Mouse (Mus musculus): ENCODE measurements around the gene Zfp362. TPM values are rescaled to one million over a fixed set of nuclear protein-coding genes. Genes with fewer than 3 reads are reported as not detected.

Gene Zfp362
- polyA plus RNA-seq, 1 experiment from 2014 or later = 23.6 TPM

DNA sequence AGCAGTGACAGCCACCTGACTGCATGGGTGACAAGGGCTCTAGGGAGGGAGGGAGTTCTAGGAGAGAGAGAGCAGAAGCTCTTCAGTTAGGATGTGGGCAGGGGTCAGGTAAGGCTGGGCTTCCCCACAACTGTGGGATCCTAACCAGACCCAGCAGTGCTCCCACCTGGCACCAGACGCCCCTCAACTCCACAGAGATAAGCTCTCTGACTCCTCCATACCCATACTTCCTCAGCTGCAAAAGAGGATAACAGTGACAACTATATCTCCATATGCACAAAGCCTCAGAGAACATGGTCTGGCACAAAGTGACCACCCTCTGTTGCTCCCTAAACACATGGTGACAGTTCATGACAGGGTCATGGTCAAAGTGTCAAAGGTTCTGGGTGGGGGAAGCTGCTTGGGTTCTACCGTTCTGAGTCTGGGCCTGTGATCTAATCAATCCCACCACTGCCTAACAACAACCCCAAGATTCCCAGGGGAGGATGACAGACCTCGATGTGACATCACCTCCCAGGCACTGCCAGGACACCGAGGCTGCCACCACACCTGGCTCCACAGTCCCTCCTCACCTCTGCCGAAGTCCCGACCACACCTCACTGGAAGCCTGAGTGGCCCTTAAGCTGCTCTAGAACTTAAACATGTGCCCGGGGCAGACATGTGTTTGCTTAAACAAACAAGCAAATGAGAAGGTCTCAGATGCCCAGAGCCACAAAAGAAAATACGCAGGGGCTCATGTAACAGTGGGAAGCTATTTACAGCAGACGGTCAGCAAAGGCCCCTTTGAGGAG lies 4.0 kb downstream of the Zfp362 start:
- DNase-seq (ENCODE audit: low spot score) = peak; percentile 12

DNA sequence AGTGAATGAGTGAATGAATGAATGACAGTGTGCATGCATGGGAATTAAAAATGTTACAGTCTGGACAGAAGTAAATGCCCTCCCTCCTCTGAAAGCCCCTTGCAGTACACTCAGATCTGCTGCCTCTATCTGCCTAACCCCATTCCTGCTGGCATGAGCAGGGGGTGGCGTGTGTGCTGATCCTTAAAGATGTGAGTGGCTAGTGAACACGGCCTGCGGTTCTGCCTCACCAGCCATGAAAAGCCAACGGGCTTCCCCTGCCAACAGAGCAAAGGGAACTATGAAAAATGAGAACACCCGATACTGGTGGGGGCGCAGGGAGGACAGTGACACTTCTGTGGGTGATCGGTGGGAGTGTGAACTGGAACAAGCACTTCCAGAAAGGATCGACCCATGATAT lies 9.1 kb downstream of the Zfp362 start:
- no peak for DNase-seq (ENCODE audit: low spot score)

DNA sequence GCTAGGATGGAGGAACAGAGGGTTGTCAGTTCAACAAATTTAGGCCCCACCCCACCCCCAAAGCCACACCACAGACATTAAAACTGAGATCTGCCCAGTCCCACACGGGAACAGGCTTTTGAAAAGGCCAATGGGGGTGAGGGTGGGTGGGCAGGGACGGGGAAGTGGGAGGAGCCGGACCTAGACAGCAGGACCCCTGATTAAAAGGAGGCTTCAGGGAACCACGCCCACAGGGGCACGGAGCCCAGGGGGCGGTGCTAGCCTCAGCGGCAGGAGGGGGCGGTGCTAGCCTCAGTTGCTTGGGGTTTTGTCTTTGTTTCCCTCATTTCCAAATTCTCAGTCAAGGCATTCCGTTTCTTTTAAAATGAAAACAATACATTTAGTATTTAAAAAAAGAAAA lies 10.2 kb downstream of the Zfp362 start:
- peak; percentile 34 for DNase-seq (ENCODE audit: low spot score)

DNA sequence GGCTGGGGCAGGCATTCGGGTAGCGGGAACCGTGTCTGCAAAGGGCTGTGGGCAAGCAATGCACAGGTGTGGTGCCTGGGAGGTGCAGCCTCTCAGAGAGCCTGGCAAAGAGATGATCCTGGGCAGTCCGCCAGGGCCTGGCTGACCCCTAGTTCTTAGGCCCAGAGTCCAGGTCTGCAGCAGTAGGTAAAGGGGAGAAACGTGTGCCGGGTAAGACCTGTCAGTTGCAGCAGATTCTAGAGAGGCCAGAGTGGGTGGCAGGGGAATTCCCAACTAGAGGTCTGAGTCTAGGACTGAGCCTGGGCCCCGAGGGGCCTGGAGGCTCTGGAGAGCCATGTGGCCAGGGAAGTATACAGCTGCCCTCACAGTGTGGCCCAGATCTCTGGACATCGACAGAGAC lies 11.6 kb downstream of the Zfp362 start:
- DNase-seq (ENCODE audit: low spot score) = no peak

DNA sequence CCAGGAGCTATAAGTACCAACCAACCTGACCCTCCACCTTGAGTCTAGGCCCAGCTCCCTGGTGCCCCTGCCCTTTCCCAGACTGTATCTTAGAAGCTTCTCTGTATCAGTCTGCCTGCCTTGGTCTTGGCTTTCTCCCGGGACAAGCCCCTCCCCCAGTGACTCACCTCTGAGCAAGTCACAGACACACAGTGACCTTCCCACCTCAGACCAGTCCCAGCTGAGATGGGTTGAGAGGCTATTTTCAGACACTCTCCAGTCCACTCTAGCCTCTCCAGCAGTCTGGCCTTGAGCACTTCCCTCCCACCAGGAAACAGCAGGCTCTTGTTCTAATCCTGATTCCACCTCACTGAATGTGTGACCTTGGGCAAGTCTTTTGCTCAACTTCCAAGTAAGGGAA lies 12.1 kb downstream of the Zfp362 start:
- no peak for DNase-seq (ENCODE audit: low spot score)

DNA sequence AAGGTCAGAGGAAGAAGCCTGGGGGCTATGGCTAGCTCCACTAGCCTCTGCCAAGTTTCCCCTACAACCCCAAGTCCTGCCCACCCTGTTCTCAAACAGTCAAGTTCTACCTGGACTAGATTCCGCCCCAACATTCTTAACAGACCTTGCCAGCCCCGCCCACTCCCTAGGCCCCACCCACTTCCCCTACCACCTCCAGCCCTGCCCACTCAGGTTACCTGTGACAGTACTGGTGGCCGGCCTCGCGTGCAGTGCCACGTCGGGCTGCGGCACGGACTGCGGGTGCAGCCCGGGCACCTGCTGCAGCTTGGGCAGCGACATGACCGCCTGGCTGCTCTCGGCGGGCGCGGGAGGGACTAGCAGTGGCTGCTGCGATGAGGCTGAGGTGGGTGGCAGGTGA lies 16.2 kb downstream of the Zfp362 start:
- DNase-seq (ENCODE audit: low spot score) = no peak

DNA sequence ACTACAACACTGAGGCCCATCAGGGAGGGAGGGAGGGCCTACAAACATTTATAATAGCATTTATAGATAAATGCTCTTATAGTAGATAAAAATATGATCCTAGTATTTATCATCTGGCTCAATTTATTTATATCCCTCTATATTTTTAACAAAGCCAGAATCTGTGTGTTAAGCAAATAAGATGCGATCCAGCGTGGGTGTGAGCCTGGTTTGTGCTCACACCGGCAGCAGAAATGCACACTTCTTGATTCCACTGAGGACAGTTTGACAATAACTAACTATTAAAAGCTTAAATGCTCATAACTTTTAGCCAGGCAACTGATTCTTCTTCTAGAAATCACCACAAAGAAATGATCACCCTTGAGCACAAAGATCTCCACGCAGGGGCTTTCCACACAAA lies 17.7 kb downstream of the Zfp362 start:
- DNase-seq (ENCODE audit: low spot score) = no peak

DNA sequence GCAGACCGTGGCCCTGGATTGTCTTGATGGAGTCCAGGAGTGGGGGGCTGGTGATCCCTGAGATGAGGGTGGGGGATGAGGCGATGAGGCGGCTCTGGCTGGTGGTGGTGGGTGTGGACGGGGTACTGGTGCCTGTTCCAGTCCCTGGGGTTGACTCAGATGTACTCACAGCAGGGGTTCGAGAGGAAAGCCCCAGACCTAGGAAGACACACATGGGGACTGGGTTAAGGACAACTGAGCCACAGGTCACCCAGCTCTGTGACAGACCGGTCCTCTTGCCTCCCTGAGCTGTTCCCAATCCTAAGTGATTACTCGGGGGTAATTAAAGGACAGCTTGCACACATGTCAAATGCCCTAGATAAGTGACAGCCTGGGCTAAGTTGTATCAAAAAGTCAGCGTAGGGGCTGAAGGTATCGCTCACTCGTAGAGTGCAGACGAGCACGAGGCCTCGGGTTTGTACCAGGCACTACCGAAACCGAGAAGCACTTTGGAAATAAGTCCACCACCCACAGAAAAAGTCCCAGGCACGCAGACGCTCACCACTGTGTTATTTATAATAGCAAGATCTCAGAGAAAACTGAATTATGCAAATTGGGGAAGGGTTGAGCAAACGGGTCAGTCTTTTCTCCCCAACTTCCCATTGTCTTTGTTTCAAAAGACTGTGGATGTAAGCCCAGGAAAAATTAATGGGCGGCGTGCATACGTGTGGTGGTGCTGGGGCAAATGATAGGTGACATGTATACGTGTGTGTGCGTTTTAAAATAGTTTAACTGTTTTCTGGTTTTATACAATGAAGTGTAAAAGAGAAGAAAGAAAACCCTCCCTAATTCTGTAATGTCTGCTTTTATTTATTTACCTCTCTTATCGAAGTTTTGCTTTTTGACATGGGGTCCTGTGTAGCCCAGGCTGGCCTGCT lies 18.6 kb downstream of the Zfp362 start:
- no peak for DNase-seq (ENCODE audit: low spot score)

DNA sequence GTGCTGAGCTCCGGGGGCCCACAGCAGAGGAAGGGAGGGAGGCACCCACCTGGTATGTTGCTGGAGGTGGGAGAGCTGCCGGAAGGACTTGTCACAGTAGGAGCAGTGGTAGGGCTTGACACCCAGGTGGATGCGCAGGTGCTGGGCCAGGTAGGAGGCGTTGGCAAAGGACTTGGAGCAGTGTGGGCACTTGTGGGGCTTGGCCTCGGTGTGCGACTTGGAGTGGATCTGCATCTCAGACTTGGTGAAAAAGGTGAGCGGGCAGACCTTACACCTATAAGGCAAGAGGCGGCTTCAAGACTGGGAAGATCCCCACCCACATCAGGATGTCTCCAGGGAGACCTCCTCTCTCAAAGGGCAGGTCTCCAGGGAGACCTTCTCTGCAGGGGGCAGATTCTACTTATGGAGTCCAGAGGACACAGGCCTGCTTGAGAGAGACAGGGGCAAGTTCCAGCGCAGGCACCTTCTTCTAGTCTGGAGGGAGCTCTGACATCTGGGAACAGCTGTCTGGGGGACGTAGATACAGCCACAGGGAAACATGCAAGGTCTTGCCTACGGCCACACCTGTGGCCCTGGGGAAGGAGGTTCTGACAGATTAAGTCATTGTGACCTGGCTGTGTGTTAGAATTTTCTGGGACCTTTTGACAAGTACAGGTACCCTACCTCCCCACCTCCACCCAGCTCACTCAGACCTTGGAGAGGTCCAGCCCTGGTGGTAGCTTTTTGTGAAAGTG lies 19.8 kb downstream of the Zfp362 start:
- no peak for DNase-seq (ENCODE audit: low spot score)

DNA sequence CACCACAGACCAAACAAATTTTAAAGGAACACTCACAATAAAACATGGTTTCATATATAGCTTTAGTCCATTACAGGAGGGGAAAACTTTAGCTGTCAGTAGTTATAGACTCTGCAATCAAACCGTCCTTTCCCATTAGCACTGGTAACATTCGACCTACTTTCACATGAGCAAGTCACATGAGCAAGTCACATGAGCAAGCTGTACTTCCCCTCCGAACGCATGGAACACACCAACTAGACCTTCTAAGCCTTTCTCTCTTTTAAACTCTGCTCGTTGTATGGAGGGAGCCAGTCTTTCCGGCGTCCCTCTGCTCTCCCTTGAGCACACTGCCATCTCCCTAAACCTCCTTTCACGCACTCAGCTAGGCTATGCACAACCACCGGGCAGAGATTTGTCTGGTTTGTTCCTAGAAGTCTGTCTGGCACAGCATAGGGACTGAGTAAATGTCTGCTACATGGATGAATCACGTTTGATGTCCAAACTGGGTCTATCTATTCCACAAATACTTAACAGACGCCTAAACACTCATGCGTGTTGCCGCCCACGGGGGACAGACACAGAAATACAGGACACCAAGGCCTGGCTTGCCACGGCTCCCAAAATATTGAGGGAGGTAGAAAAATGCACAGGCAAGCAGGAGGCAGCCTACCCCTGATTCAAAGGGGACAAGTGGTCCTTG lies 20.8 kb downstream of the Zfp362 start:
- no peak for DNase-seq (ENCODE audit: low spot score)

DNA sequence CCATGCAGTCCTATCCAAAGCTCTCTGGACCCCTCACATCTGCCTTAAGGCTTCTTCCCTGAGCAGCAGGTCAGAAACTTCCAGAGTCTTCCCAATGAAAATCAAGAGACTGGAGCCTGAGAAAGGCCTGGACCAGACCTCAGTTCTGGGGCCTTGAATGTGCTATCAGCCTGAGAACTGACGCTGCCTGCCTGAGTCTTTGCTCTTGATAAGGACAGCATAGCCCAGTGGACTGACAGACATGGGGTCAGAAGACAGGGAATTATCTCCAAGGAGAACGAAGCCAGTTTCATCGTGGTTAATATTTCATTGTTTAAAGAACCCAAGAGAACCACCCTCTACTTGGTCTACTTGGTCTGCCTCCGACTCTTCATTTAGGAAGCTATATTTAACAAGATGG lies 23.2 kb downstream of the Zfp362 start:
- DNase-seq (ENCODE audit: low spot score) = no peak

DNA sequence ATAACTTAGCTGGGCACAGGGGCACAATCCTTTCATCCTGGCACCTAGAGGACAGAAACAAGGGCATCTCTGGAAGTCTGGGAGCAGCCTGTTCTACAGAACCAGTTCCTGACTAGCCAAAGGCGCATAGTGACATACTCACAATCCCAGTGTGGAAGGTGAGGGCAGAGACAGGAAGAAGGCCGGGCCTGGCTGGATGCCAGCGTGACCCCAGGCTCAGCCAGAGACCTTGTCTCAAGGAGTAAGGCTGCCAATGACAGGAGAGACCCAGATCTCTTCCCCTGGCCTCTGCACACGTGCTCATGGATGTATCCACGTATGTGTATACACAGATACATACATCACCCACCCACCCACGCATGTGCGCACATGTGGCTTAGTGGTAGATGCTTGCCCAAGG lies 23.8 kb downstream of the Zfp362 start:
- no peak for DNase-seq (ENCODE audit: low spot score)

DNA sequence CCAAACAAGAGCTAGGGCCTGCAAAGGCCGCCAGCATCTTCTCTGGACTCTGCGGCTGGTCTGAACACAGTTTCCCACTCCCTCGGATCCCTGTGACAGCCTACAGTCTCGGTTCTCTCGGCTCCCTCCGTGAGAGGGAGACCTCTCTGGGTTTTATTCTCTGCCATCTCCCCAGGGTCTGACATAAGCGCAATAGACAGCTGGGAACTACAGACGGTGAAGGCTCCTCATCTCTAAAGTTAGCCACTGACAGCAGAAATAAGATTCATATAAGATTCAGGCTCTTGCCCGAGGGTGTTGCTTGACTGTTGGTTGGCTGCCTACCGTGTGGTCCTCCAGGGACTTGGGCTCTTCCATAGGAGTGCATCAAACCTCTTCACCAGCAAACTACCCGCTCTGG lies 28.3 kb downstream of the Zfp362 start:
- DNase-seq (ENCODE audit: low spot score) = no peak

DNA sequence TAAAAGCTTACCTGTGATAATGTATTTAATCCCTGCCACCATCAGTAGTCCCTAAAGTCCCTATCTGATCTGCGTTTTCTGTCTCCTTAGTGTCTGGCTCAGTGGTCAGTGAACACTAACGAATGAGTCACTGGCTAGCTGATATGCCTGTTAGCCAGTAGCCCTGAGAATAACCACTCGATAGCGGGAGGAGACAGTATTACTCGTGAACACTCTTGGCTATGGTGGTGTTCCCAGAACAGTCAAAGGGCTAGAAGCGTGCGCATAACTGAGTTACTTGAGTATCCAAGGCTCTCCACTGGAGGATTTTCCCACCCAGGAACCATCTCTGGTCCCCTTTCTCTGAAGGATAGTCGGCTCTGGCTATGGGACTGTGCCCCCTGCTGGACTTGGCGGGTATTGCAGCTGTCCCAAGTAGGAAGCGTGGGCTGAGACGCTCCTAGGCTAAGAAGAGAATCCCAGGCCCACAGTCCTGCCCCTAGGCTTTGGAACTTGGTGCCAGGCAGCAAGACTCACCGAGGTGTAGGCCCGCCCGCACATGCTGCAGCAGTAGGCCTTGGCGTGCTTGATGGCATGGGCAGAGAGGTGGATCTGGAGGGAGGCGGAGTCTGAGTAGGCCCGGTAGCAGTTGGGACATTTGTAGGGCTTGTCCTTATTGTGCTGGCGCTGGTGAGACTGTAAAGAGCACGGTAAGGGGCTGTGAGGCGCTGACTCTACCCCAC lies 29.1 kb downstream of the Zfp362 start:
- DNase-seq (ENCODE audit: low spot score) = peak; percentile 66

DNA sequence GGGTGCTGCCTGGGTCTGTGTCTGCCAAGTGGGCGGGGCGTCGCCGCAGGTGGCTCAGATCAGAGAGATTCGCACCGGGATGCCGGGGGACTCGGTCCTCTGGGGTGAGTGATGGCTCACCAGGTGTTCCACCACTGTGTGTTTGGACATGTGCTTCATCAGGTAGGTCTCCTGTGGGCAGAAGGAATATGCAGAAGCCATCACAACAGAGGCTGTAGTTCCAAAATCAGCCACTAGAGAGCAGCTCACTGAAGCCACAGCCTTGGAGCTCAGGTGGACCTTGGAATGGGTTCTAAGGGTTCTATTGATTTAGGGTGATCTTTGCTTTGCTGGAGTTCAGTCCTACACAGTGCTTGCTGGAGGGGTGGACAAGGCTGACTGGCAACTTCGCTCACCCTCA lies 31.4 kb downstream of the Zfp362 start:
- DNase-seq (ENCODE audit: low spot score) = peak; percentile 43

DNA sequence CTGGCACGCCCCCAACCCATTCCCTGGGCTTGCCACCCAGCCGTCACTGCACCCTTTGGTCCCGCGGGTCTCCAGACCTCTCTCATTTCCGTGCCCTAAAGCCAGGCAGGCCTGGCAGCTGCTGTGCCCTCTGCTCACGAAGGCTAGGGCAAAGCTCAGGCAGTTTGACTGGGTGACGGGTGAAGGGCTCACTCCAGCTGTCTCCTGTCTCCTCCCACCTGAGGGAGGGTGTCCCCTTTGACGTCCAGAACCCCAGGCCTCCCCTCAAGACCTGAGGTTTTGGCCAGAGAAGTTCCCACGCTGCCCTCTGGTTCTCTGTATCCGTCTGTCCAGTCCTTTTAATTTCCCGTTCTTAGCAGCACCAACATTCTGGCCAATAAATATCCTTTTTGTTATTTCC lies 32.0 kb downstream of the Zfp362 start:
- DNase-seq (ENCODE audit: low spot score) = no peak

DNA sequence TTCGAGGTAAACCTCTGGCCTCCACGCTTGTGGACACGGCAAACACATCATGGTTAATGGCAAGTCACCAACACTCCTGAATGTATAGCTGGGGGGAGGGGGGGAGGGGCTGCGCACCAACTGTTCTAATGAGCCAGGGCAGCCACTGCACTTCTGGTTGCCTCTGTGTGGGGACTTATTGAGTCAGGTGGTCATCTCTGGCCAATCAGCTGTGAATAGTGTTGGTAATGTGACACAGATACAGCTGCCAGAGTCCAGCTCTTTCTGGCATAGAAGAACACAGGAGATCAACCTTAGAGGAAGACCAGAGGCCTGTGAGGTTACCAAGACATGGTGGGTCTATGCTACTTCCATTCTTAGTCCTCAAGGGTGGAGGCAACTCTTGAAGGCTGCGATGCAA lies 35.1 kb downstream of the Zfp362 start:
- DNase-seq (ENCODE audit: low spot score) = no peak

DNA sequence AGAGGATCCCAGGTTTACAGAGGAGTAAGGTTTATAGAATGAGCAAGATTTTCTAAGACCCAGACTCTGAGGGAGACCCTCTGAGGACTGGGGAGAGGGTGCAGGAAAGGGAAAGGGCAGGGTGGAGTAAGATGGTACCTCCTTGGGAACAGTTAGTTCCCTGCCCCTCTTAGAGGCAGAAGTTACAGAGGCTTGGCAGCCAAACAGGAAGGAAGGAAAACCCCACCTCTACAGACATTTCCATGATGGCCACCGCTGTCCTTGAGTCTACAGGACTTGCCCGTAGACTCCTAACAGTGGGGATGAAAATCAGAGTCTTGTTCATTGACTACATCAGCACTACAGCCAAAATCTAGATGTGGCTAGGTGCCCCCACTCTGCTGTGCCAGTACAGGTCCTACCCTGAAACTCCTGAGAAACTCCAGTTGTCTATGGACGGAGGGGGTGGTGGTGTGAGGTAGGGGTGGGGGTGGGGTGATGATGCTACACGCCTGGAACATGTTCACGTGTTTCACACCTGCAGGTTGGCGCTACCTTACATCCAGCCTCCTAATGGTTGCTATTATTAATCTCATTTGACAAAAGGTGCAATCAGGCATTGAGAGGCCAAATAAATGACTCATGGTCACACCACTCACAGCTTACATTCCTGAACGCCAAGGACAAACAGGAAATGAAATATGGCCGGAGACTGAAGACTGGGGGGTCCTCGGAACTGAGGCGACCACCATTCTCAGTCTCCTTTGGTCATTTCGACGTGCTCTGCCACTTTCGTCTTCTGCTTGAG lies 36.1 kb downstream of the Zfp362 start:
- no peak for DNase-seq (ENCODE audit: low spot score)

DNA sequence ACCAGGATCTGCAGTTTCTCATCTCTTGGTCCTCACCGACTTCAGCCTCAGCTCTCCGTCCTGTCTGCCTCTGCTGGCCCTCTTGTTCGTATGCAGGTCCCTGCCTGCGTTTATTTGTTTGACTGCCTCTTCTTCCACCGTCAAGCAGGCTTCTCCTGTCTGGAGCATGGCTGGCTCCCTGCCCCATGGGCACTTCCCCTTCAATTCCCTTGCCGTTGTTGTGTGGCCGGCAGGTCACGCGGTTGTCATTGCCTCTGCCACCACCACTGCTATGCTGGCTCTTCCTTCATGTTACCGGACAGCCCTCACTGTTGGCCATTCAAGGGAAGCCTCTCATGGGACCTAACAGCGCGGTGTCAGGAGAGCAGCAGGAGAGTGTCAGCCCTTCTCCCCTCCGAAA lies 37.7 kb downstream of the Zfp362 start:
- DNase-seq (ENCODE audit: low spot score) = no peak

DNA sequence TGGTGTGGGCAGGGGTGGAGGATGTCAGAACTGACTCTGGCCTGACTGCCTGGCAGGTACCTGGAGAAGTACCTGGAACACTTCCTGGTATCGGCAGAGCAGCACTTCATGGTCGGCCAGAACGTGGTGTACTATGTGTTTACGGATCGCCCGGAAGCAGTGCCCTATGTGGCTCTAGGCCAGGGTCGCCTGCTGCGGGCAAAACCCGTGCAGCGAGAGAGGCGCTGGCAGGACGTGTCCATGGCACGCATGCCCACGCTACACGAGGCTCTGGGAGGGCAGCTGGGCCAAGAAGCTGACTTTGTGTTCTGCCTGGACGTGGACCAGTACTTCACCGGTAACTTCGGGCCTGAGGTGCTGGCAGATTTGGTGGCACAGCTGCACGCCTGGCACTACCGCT lies 38.9 kb downstream of the Zfp362 start:
- DNase-seq (ENCODE audit: low spot score) = no peak
